Mouse (Mus musculus): ENCODE data around the gene Pllp.

Gene Pllp

GRCm38 (mm10) chr8:94649496-94649895 lies 46.6 kb downstream of the Pllp start:
- no peak for DNase-seq (ENCODE audit: low spot score in 2 of 2)

- no peak for DNase-seq (ENCODE audit: low spot score in 2 of 2)
These were observed 49.9 kb downstream of the Pllp start for GRCm38 (mm10) chr8:94646165-94646564.

DNA sequence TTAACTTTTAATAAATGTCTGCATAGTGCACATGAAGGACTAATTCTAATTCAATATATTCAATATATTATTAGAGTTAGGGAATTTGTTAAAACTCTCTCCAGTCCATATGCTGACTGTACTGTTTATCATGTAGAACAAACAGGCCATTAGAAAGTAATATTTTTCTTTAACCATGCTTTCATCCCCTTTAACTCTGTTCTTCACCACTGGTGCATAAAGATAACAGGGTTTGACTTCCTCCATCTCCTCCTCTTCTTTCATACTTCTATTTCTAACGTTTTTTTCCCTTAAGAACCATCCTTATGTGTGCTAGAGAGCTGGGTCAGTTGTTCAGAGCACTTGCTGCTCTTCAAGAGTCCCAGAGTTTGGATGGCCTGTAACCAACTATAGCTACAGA lies 50.9 kb downstream of the Pllp start:
- DNase-seq (ENCODE audit: low spot score in 2 of 2): no peak

- DNase-seq (ENCODE audit: low spot score in 2 of 2): no peak
These were observed 54.1 kb downstream of the Pllp start for GRCm38 (mm10) chr8:94641938-94642337.

DNA sequence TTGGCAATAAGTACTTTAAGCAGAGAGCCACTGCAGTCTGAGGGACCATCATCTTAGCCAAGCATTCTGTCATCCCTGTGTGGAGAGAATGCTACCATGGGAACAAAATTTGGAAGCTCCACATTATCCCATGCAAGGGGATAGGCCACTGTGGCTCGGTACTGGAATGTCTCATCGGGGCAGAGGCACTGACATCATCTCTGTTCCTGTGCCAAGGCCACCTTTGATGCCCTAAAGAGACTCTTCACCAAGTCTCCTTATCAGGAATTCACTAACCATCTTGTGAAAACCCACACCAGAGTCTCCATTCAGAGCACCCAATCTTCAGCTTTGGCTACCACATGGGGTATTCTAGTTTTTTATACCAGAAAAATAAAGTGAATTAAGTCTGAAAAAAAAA lies 54.9 kb downstream of the Pllp start:
- DNase-seq (ENCODE audit: low spot score in 2 of 2): no peak

GRCm38 (mm10) chr8:94634211-94634610 lies 61.9 kb downstream of the Pllp start:
- DNase-seq (ENCODE audit: low spot score in 2 of 2): no peak

DNA sequence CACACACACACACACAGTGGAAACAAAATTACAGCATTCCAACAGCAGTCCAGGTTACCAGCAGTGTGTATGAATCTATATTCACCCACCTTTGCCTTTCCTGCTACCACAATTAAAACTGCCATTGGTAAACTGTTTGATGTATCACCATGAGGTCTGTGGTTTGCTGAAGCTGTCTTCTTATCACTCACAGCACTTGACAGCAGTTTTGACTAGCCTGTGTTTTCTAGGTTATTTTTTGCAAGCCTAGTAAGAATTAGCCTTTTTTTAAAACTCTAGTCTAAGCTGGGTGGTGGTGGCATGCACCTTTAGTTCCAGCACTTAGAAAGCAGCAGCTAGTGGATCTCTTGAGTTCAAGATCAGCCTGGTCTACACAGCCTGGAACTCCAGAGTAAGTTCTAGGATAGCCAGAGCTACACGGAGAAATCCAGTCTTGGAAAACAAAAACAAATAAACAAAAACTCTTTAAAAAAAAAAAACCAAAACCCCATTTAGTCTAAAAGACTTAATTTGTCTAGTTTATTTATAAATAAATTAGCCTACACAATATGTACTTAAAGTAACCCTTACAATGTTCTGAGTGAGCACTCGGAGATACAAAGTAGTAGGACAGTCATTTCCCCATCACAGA lies 62.4 kb downstream of the Pllp start:
- no peak for DNase-seq (ENCODE audit: low spot score in 2 of 2)
